Mouse (Mus musculus): ENCODE results near the gene H2-D1. TPM values are rescaled to one million over a fixed set of nuclear protein-coding genes. Genes with fewer than 3 reads are reported as not detected.

Gene H2-D1
- polyA plus RNA-seq, 1 experiment from 2014 or later, result 82.0 TPM

GRCm38 (mm10) chr17:35258492-35259478, 3.7 kb upstream of the H2-D1 start:
- Histone ChIP-seq H3K9ac (no peak overlapping the region), H3K27ac (replicated peaks) (no peak overlapping the region), H3K36me3 (peaks cover 8% of the 10 kb centered on the region; the same call in 1 of the 2 replicates), H3K4me3 (replicated peaks) (no peak overlapping the region), H3K4me1 (peaks cover 14% of the 10 kb centered on the region), H3K9me3 (replicated peaks) (no peaks in the 10 kb centered on the region), H3K27me3 (peaks cover 22% of the 10 kb centered on the region), H3K4me2 (replicated peaks) (no peak overlapping the region)
- no peak for ATAC-seq (ENCODE audit: insufficient number of reproducible peaks, low FRiP score, low TSS enrichment, low read depth)
- 64% methylated on average over 13 of the region's 14 CpGs for WGBS

- no peak for ATAC-seq (ENCODE audit: insufficient number of reproducible peaks, low FRiP score, low TSS enrichment, low read depth)
These were observed 2.9 kb upstream of the H2-D1 start for GRCm38 (mm10) chr17:35259621-35260020.

GRCm38 (mm10) chr17:35261651-35262050, 879 bp upstream of the H2-D1 start:
- H3K9me3 ChIP-seq (replicated peaks), result no peaks in the 10 kb centered on the region
- H3K4me1 ChIP-seq, result peaks cover 16% of the 10 kb centered on the region
- no peaks in the 10 kb centered on the region for H3K36me3 ChIP-seq
- peaks cover 37% of the 10 kb centered on the region for H3K27me3 ChIP-seq
- no peak overlapping the region for H3K27ac ChIP-seq (replicated peaks)
- no peak overlapping the region for H3K4me2 ChIP-seq (replicated peaks)
- no peak overlapping the region for H3K4me3 ChIP-seq (replicated peaks)
- WGBS, result 60% methylated on average over 13 of the region's 13 CpGs
- ATAC-seq (ENCODE audit: insufficient number of reproducible peaks, low FRiP score, low TSS enrichment, low read depth), result no peak
- no peak overlapping the region for H3K9ac ChIP-seq

More at GRCm38 (mm10) chr17:35259621-35260020, 2.9 kb upstream of the H2-D1 start:
- Histone ChIP-seq H3K4me2 (replicated peaks) (no peak overlapping the region), H3K9ac (no peak overlapping the region), H3K36me3 (no peaks in the 10 kb centered on the region), H3K9me3 (replicated peaks) (no peaks in the 10 kb centered on the region), H3K4me3 (replicated peaks) (no peak overlapping the region), H3K27ac (replicated peaks) (no peak overlapping the region), H3K4me1 (peaks cover 16% of the 10 kb centered on the region), H3K27me3 (peaks cover 22% of the 10 kb centered on the region)
- 76% methylated on average over 4 of the region's 4 CpGs for WGBS

GRCm38 (mm10) chr17:35263523-35263883, 973 bp downstream of the H2-D1 start:
- peaks cover 16% of the 10 kb centered on the region for H3K4me1 ChIP-seq
- H3K4me3 ChIP-seq (replicated peaks), result peak overlapping the region; percentile 67
- H3K4me2 ChIP-seq (replicated peaks), result peak overlapping the region; percentile 100
- H3K36me3 ChIP-seq, result no peaks in the 10 kb centered on the region
- peaks cover 40% of the 10 kb centered on the region for H3K27me3 ChIP-seq
- 0% methylated on average over 29 of the region's 31 CpGs for WGBS
- ATAC-seq (ENCODE audit: insufficient number of reproducible peaks, low FRiP score, low TSS enrichment, low read depth), result peak; percentile 24; the same call in 1 of the 2 replicates
- H3K27ac ChIP-seq (replicated peaks), result no peak overlapping the region
- no peaks in the 10 kb centered on the region for H3K9me3 ChIP-seq (replicated peaks)
- 0 out of 2 replicates have a peak overlapping the region, but pooled peaks have one; percentile 46 for H3K9ac ChIP-seq

- Histone ChIP-seq H3K4me3 (replicated peaks) (no peak overlapping the region), H3K36me3 (no peaks in the 10 kb centered on the region), H3K27ac (replicated peaks) (no peak overlapping the region), H3K9ac (no peak overlapping the region), H3K9me3 (replicated peaks) (no peaks in the 10 kb centered on the region), H3K4me2 (replicated peaks) (no peak overlapping the region), H3K4me1 (peaks cover 15% of the 10 kb centered on the region), H3K27me3 (peaks cover 27% of the 10 kb centered on the region)
- WGBS, result 83% methylated on average over 1 of the region's 1 CpGs
- no peak for ATAC-seq (ENCODE audit: insufficient number of reproducible peaks, low FRiP score, low TSS enrichment, low read depth)
These were observed 5.0 kb downstream of the H2-D1 start for GRCm38 (mm10) chr17:35267399-35268086.

GRCm38 (mm10) chr17:35269653-35270347, 7.3 kb downstream of the H2-D1 start:
- no peaks in the 10 kb centered on the region for H3K36me3 ChIP-seq
- H3K4me1 ChIP-seq, result no peaks in the 10 kb centered on the region
- no peak overlapping the region for H3K27ac ChIP-seq (replicated peaks)
- no peak overlapping the region for H3K4me3 ChIP-seq (replicated peaks)
- H3K27me3 ChIP-seq, result peaks cover 16% of the 10 kb centered on the region
- no peaks in the 10 kb centered on the region for H3K9me3 ChIP-seq (replicated peaks)
- no peak overlapping the region for H3K9ac ChIP-seq
- peak; percentile 29; the same call in 1 of the 2 replicates for ATAC-seq (ENCODE audit: insufficient number of reproducible peaks, low FRiP score, low TSS enrichment, low read depth)
- 28% methylated on average over 3 of the region's 3 CpGs for WGBS
- no peak overlapping the region for H3K4me2 ChIP-seq (replicated peaks)

- Histone ChIP-seq H3K4me1 (no peaks in the 10 kb centered on the region), H3K36me3 (no peaks in the 10 kb centered on the region), H3K9me3 (replicated peaks) (no peaks in the 10 kb centered on the region), H3K27me3 (peaks cover 23% of the 10 kb centered on the region), H3K27ac (replicated peaks) (no peak overlapping the region), H3K9ac (no peak overlapping the region), H3K4me2 (replicated peaks) (no peak overlapping the region), H3K4me3 (replicated peaks) (no peak overlapping the region)
- 71% methylated on average over 3 of the region's 3 CpGs for WGBS
- ATAC-seq (ENCODE audit: insufficient number of reproducible peaks, low FRiP score, low TSS enrichment, low read depth), result no peak
These were observed 9.7 kb downstream of the H2-D1 start for GRCm38 (mm10) chr17:35272249-35272648.

GRCm38 (mm10) chr17:35274770-35275169, 12.2 kb downstream of the H2-D1 start:
- no peaks in the 10 kb centered on the region for H3K36me3 ChIP-seq

GRCm38 (mm10) chr17:35276304-35276864, 13.9 kb downstream of the H2-D1 start:
- no peak overlapping the region for H3K27ac ChIP-seq (replicated peaks)
- no peaks in the 10 kb centered on the region for H3K36me3 ChIP-seq
- ATAC-seq (ENCODE audit: insufficient number of reproducible peaks, low FRiP score, low TSS enrichment, low read depth), result no peak
- H3K9ac ChIP-seq, result no peak overlapping the region
- H3K4me2 ChIP-seq (replicated peaks), result no peak overlapping the region
- no peaks in the 10 kb centered on the region for H3K9me3 ChIP-seq (replicated peaks)
- H3K4me1 ChIP-seq, result no peaks in the 10 kb centered on the region
- WGBS, result 16% methylated on average over 13 of the region's 13 CpGs
- H3K27me3 ChIP-seq, result peaks cover 23% of the 10 kb centered on the region
- no peak overlapping the region for H3K4me3 ChIP-seq (replicated peaks)

More at GRCm38 (mm10) chr17:35274770-35275169, 12.2 kb downstream of the H2-D1 start:
- Histone ChIP-seq H3K27me3 (peaks cover 23% of the 10 kb centered on the region), H3K4me2 (replicated peaks) (no peak overlapping the region), H3K27ac (replicated peaks) (no peak overlapping the region), H3K9me3 (replicated peaks) (no peaks in the 10 kb centered on the region), H3K9ac (no peak overlapping the region; the same call in 1 of the 2 replicates), H3K4me3 (replicated peaks) (no peak overlapping the region), H3K4me1 (no peaks in the 10 kb centered on the region)
- ATAC-seq (ENCODE audit: insufficient number of reproducible peaks, low FRiP score, low TSS enrichment, low read depth), result peak; percentile 57; the same call in 1 of the 2 replicates
- WGBS, result 5% methylated on average over 11 of the region's 11 CpGs

- WGBS, result 81% methylated on average over 8 of the region's 8 CpGs
- Histone ChIP-seq H3K27me3 (peaks cover 23% of the 10 kb centered on the region), H3K9ac (no peak overlapping the region), H3K4me3 (replicated peaks) (no peak overlapping the region), H3K36me3 (no peaks in the 10 kb centered on the region), H3K4me1 (no peaks in the 10 kb centered on the region), H3K9me3 (replicated peaks) (no peaks in the 10 kb centered on the region), H3K4me2 (replicated peaks) (no peak overlapping the region), H3K27ac (replicated peaks) (no peak overlapping the region)
- no peak for ATAC-seq (ENCODE audit: insufficient number of reproducible peaks, low FRiP score, low TSS enrichment, low read depth)
These were observed 15.5 kb downstream of the H2-D1 start for GRCm38 (mm10) chr17:35278049-35278448.

Data from embryonic facial prominence, embryonic 15.5 days (tissue).